Mouse (Mus musculus) testis, adult 2 months (tissue): ENCODE measurements at regions not wholly inside any gene's neighbourhood (a gene's known extent, or its start where the extent isn't known, plus 50 kb on each side); places are given as distances from the start of the nearest gene placed in this dataset.

Source experiments
- H3K27ac ChIP-seq: fragments of 200-500 bp; 2 replicates; pipeline ENCODE4 v1.5.1; 2012; ENCODE audit warnings: low read depth, low read length; ENCODE audit not compliant: control insufficient read depth, insufficient read depth
- H3K27me3 ChIP-seq: fragments of 200-500 bp; 2 replicates; pipeline ENCODE4 v1.6.1; 2012; ENCODE audit warnings: mild to moderate bottlenecking, low read length, moderate library complexity; ENCODE audit not compliant: control insufficient read depth, insufficient read depth
- H3K36me3 ChIP-seq: fragments of 200-500 bp; 2 replicates; pipeline ENCODE4 v1.6.1; 2012; ENCODE audit warnings: mild to moderate bottlenecking, low read length; ENCODE audit not compliant: control insufficient read depth, insufficient read depth
- H3K4me1 ChIP-seq: fragments of 200-500 bp; 2 replicates; pipeline ENCODE4 v1.6.1; 2012; ENCODE audit warnings: low read length; ENCODE audit not compliant: control insufficient read depth, insufficient read depth
- H3K4me3 ChIP-seq: fragments of 200-500 bp; 2 replicates; pipeline ENCODE4 v1.5.1; 2012; ENCODE audit warnings: low read depth, mild to moderate bottlenecking, low read length, moderate library complexity, mixed read lengths; ENCODE audit not compliant: control insufficient read depth
- CTCF ChIP-seq: fragments of 200-500 bp; IDR thresholded peaks from 2 replicates; pipeline ENCODE4 v1.5.1; 2012; ENCODE audit warnings: low read depth, mild to moderate bottlenecking, inconsistent platforms, low read length, moderate library complexity; ENCODE audit not compliant: control insufficient read depth, insufficient read depth, insufficient replicate concordance
- POLR2A ChIP-seq: fragments of 200-500 bp; IDR thresholded peaks from 2 replicates; pipeline ENCODE4 v1.6.1; 2012; ENCODE audit warnings: low read depth, mild to moderate bottlenecking, inconsistent platforms, low read length, moderate library complexity; ENCODE audit not compliant: control insufficient read depth

DNA sequence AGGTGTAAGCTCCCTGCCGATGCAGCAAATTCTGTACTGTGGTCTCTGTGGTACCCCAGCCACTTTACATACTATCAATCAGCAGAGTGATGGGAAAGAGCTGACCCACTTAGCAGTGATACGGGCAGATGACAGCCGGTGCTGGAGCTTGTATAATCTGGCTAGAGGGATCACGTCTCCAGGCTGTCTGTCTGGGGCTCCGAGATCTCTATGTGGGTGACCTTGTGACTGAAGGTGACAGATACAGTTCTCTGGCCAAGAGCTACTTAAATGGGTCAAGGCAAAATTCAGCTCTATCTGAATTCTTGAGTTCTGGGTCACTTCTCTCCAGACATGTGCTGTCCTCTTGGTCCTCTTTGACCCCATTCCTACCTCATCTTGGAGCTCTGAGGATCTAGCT lies 216.1 kb upstream of the Nlrp1b start:
- Histone ChIP-seq H3K36me3 (no peaks in the 10 kb centered on the region), H3K27me3 (no peaks in the 10 kb centered on the region), H3K4me1 (no peaks in the 10 kb centered on the region), H3K4me3 (no peak overlapping the region), H3K27ac (no peak overlapping the region)
- TF ChIP-seq CTCF: no peak
- no peak for TF ChIP-seq POLR2A

DNA sequence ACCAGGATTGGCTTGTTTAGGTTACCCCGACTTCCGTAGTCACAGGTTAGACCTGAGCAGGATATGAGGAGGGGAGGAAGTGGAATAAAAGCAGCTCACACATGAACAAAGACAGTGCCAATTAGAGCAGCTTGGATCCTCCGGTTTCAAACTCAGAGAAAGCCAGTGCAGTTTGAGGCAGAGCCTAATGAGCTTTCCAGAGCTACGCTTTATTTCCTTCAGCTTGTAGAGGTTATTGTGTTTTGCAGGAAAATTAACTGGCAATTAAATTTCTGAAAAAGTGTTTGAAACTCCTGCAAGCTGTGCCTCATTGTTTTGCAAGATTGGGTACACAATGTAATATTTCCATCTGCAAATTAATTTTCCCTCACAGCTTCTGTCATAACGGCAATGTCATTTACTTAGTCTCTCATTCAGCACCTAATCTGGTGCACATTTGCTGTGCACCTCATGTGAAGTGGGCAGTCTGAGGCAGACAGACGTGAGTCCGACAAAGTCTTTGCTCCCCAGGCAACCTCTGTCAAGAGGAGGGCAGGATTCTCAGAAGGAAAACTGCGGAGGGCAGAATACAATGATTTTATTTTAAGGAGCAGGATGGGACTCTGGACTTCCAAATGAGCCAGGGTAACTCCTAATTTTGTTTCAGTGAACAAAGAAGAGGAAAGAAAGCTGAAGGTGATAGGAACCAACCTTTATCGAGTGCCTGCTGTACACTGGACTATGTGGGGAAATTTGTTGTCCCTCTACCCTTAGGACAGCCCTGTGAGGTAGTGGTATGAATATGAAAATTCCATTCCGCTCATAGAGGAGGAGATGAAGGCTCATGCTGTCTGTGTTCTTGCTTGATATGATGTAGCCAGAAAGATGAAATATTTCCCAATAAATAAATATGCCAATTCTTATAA lies 217.6 kb upstream of the Nlrp1b start:
- Histone ChIP-seq H3K36me3 (no peaks in the 10 kb centered on the region), H3K27ac (no peak overlapping the region), H3K4me3 (no peak overlapping the region), H3K27me3 (no peaks in the 10 kb centered on the region), H3K4me1 (no peaks in the 10 kb centered on the region)
- TF ChIP-seq CTCF (no peak), POLR2A (no peak)

DNA sequence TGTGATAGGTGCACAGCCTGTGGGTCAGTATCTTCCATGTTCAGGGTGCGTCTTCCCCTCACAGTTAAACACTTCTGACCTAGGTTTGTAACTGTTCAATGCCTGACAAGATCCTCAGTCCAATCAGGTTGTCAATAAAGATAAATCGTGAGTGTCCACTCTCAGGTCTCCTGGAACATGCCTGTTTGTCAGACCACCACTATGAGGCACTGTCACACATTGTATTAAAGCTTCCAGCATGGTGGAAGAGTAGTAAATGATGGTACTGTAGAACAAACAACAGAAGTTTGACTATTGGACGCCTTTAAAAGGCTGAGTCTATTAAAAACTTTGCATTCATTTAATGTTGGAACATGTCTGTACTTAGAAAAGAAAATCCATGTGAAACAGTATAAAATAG lies 249.6 kb upstream of the Nlrp1b start:
- TF ChIP-seq POLR2A (no peak), CTCF (no peak)
- H3K27ac ChIP-seq: no peak overlapping the region
- no peak overlapping the region for H3K4me3 ChIP-seq

DNA sequence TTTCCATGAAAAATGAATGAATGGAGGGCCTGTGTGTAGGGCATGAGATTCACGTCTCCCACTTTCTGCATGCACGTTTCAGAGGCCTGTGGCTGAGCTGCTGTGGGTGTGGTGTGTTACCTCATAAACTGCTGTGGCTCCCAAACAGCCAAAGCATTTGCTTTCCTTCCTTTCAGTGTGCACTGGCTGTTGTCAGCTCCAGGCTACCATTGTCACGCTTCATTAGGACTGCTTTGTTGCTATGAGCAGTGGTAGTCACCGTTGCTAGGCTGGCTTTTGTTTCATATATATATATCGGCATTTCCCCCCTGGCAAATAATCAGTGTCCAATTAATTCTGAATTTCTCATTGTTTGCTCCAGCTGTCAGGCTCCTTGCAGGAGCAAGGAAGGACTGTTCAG lies 251.9 kb upstream of the Wscd1 start:
- no peaks in the 10 kb centered on the region for H3K27me3 ChIP-seq
- H3K36me3 ChIP-seq: no peaks in the 10 kb centered on the region
- no peaks in the 10 kb centered on the region for H3K4me1 ChIP-seq
- H3K27ac ChIP-seq: no peak overlapping the region
- TF ChIP-seq POLR2A: no peak
- TF ChIP-seq CTCF: no peak
- no peak overlapping the region for H3K4me3 ChIP-seq

More for the DNA sequence above, 249.6 kb upstream of the Nlrp1b start:
- H3K36me3 ChIP-seq: no peaks in the 10 kb centered on the region
- no peaks in the 10 kb centered on the region for H3K27me3 ChIP-seq
- no peaks in the 10 kb centered on the region for H3K4me1 ChIP-seq

DNA sequence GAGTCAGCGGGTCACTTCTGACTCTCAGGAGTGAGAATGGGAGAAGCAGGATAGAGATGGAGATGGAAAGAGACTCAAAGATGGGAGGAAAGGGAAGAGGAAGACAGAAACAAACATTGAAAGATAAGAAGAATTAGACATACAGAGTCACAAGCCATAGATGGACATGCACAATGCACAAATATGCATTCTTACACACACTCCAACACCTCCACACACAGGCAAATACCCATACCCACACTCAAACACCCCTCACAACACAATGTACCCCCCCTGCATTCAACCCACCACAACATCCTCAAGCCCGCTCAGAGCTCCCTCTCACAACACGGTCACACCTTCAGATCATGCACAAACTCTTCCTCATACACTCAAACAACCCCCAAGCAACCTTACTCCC lies 251.4 kb upstream of the Wscd1 start:
- H3K4me1 ChIP-seq: no peaks in the 10 kb centered on the region
- H3K36me3 ChIP-seq: no peaks in the 10 kb centered on the region
- TF ChIP-seq CTCF (no peak), POLR2A (no peak)
- no peak overlapping the region for H3K4me3 ChIP-seq
- H3K27me3 ChIP-seq: no peaks in the 10 kb centered on the region
- no peak overlapping the region for H3K27ac ChIP-seq

DNA sequence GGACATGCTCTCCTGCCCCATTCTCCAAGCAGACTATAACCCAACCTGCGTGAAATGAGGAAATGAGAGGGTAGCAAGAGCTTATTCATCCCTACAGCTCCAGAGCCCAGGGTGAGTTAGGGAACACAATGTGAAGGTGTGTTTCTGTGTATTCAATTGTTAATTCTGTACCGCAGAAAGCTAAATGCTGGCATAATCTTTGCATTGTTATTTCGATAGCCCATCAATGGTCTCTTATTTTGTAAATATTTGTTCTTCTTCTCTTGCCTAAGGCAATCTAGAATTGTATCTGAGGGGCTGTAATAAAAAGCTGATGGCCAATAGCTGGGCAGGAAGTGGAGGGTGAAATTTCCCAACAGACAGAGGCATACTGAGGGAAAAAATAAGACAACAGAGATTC lies 247.6 kb upstream of the Wscd1 start:
- Histone ChIP-seq H3K4me3 (no peak overlapping the region), H3K4me1 (no peaks in the 10 kb centered on the region), H3K27me3 (no peaks in the 10 kb centered on the region), H3K27ac (no peak overlapping the region), H3K36me3 (no peaks in the 10 kb centered on the region)
- TF ChIP-seq CTCF: no peak
- TF ChIP-seq POLR2A: no peak

DNA sequence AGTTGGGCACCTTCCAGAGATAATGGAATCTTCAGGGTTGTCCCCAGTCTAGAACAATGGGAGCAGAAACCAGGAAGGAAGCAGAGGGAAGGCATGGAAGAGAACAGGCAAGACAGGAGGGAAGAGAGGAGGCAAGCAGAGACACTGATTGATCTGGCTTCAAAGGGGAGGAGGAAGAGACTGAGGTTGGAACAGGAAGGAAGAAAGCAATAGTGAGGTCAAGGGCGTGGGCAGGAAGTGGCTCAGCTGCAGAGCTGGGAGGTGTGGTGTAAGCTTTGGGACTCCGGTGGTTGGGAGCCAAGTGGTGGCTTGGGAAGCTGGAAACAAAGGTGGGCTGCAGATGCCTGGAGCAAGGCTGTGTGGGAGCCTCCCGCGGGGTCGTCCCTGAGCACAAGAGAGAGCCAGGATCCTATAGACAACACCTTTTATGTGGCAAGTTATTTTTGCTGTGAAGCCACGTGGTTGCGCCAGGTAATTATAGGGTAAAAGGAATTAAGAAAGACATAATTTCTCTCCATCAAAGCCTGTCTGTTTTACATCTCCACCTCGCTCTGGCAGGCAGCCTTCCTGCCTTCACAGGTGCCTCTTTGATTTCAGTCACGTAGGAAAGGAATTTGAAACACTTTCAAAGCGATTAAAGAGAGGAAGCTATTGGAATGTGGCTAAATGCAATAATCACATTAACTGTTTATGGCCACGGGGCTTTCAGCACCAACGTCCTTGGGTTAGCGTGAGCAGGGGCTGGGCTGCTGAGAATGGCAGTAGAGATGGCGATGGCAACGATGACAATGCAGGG lies 237.3 kb upstream of the Wscd1 start:
- peaks cover 3% of the 10 kb centered on the region; the same call in 1 of the 2 replicates for H3K4me1 ChIP-seq
- H3K36me3 ChIP-seq: no peaks in the 10 kb centered on the region
- no peaks in the 10 kb centered on the region for H3K27me3 ChIP-seq
- TF ChIP-seq CTCF: no peak
- TF ChIP-seq POLR2A: no peak
- H3K27ac ChIP-seq: no peak overlapping the region
- H3K4me3 ChIP-seq: no peak overlapping the region
